Mouse (Mus musculus) liver, adult 2 months (tissue): ENCODE data around the gene Phactr2.

Experiments
- CTCF ChIP-seq: fragments of 200-500 bp; IDR thresholded peaks from 2 replicates; pipeline ENCODE4 v1.5.1; 2011; ENCODE audit warnings: low read depth, low read length, control low read depth
- POLR2A ChIP-seq: fragments of 200-500 bp; IDR thresholded peaks from 2 replicates; pipeline ENCODE4 v1.6.1; 2011; ENCODE audit warnings: low read length, control low read depth; ENCODE audit not compliant: insufficient read depth; ENCODE audit errors: extremely low read depth

- TF ChIP-seq CTCF (no peak), POLR2A (no peak)
Observed at GRCm38 (mm10) chr10:13335347-13335746, 138.9 kb downstream of the Phactr2 start.
